Mouse (Mus musculus): ENCODE data around the gene Fbrsl1.

- TF ChIP-seq CTCF (IDR thresholded peaks at IDR 0.05; ENCODE audit: insufficient read depth, low read length), result no peak
- TF ChIP-seq POLR2A (IDR thresholded peaks at IDR 0.05; ENCODE audit: borderline replicate concordance, extremely low read depth, low read depth, low read length), result no peak
Measured at GRCm38 (mm10) chr5:110479228-110479627, 30.9 kb upstream of the Fbrsl1 start.

Measured in lung, adult 2 months (tissue).